ENCODE assay signal across 9 mouse cellular contexts in genomic region chr1:183299161-183299560, GRCm38 (mm10). TPM values are rescaled to one million over a fixed set of nuclear protein-coding genes. Genes with fewer than 3 reads are reported as not detected.
A peak's percentile ranks its signal among the peaks of the same experiment; 100 is the strongest.
DNase-seq lines count a peak whose midpoint lies in the region; ATAC-seq and TF ChIP-seq lines count a peak whose summit lies in the region.
"Had no signal": no experiment of that assay in that cellular context is flagged by ENCODE, and none has a peak within 500 bp of the region (broad histone marks: within the 10 kb centered on the region; RNA-seq: fewer than 3 reads in every experiment).

No protein-coding gene starts in this region.

- no peak for TF ChIP-seq CTCF in forebrain, postnatal 0 days (IDR thresholded peaks at IDR 0.05; ENCODE audit: low read depth)

- H3K9me3 ChIP-seq in forebrain, postnatal 0 days (ENCODE audit: low read length) = no peaks in the 10 kb centered on the region
- no peaks in the 10 kb centered on the region for H3K9me3 ChIP-seq in forebrain, embryonic 15.5 days
- H3K9me3 ChIP-seq: megakaryocyte, embryonic 14.5 days had no signal

- H3K4me1 ChIP-seq in forebrain, postnatal 0 days (ENCODE audit: insufficient read depth) = no peaks in the 10 kb centered on the region
- no peaks in the 10 kb centered on the region for H3K4me1 ChIP-seq in forebrain, embryonic 15.5 days

- no peak overlapping the region for H3K4me2 ChIP-seq in forebrain, postnatal 0 days (ENCODE audit: low read depth)
- H3K4me2 ChIP-seq in forebrain, embryonic 15.5 days (replicated peaks) = no peak overlapping the region

- no peak overlapping the region for H3K9ac ChIP-seq in forebrain, postnatal 0 days
- no peak overlapping the region for H3K9ac ChIP-seq in forebrain, embryonic 15.5 days (replicated peaks)

- ATAC-seq in forebrain, postnatal 0 days = no peak
- ATAC-seq in forebrain, embryonic 15.5 days (replicated peaks) = no peak

- no peak overlapping the region for H3K4me3 ChIP-seq in forebrain, postnatal 0 days (ENCODE audit: low read depth, low read length)
- no peak overlapping the region for H3K4me3 ChIP-seq in forebrain, embryonic 15.5 days

- WGBS in forebrain, postnatal 0 days = 86% methylated on average over 6 of the region's 6 CpGs
- WGBS in forebrain, embryonic 15.5 days = 88% methylated on average over 6 of the region's 6 CpGs

- peak; percentile 83 for DNase-seq in forebrain, postnatal 0 days
- peak; percentile 91 to 100 for DNase-seq in adrenal gland, adult (ENCODE audit: inconsistent age in 2 of 2, low spot score in 1 of 2)
- peak; percentile 86 for DNase-seq in embryo, embryonic 11.5 days (ENCODE audit: low read depth, low spot score)
- DNase-seq in heart, postnatal 4 days = peak; percentile 94
- DNase-seq in left cerebral cortex, postnatal 25 days (ENCODE audit: low spot score in 2 of 2) = peak; percentile 99 to 100
- peak; percentile 90 for DNase-seq in retina, embryonic 14.5 days (ENCODE audit: low spot score)
- peak; percentile 86 for DNase-seq in thymus, postnatal 4 days

- H3K27ac ChIP-seq in forebrain, postnatal 0 days (ENCODE audit: low read depth, low read length) = no peak overlapping the region
- no peak overlapping the region for H3K27ac ChIP-seq in forebrain, embryonic 15.5 days (replicated peaks)

- intact Hi-C loops in left cerebral cortex, postnatal 25 days (cut with DNase I) = no loop called here

- H3K27me3 ChIP-seq in forebrain, postnatal 0 days (ENCODE audit: insufficient read depth, low read length) = no peaks in the 10 kb centered on the region
- H3K27me3 ChIP-seq in forebrain, embryonic 15.5 days = no peaks in the 10 kb centered on the region
- H3K27me3 ChIP-seq: megakaryocyte, embryonic 14.5 days had no signal

- H3K36me3 ChIP-seq in forebrain, postnatal 0 days (ENCODE audit: insufficient read depth) = no peaks in the 10 kb centered on the region
- no peaks in the 10 kb centered on the region for H3K36me3 ChIP-seq in forebrain, embryonic 15.5 days

RNA-seq across cellular contexts. Expression of gene Brox, which starts 2.1 kb away (rescaled TPM):
- 137 and 144 TPM in 2 replicates for total RNA-seq in forebrain, postnatal 0 days (2014; rRNA removed)
- polyA plus RNA-seq in forebrain, postnatal 0 days (2015; fragmentation: Nextera tagmentation; extraction: Ambion mirVana) = 79.6 and 94.1 TPM in 2 replicates
- polyA plus RNA-seq in forebrain, embryonic 15.5 days (2015; fragmentation: Nextera tagmentation; extraction: Ambion mirVana) = 102 and 106 TPM in 2 replicates
- total RNA-seq in heart, postnatal 4 days (2021) = 10 to 100 TPM; 43.8 to 51.6 TPM
- total RNA-seq in left cerebral cortex, postnatal 25 days (2021) = 10 to 100 TPM; 49.3 to 51.3 TPM

RNA-seq across cellular contexts. Expression of gene Aida, which starts 2.8 kb away (rescaled TPM):
- total RNA-seq in forebrain, postnatal 0 days (2014; rRNA removed) = 54.7 and 69.1 TPM in 2 replicates
- polyA plus RNA-seq in forebrain, postnatal 0 days (2015; fragmentation: Nextera tagmentation; extraction: Ambion mirVana) = 37.8 and 46.1 TPM in 2 replicates
- polyA plus RNA-seq in forebrain, embryonic 15.5 days (2015; fragmentation: Nextera tagmentation; extraction: Ambion mirVana) = 54.0 and 55.5 TPM in 2 replicates
- 10 to 100 TPM; 40.2 to 41.6 TPM for total RNA-seq in heart, postnatal 4 days (2021)
- total RNA-seq in left cerebral cortex, postnatal 25 days (2021) = 10 to 100 TPM; 47.5 to 51.5 TPM
